Mouse (Mus musculus): Measurements from ENCODE around the gene Dlk2.

- no peak for TF ChIP-seq CTCF (IDR thresholded peaks at IDR 0.05; ENCODE audit: control insufficient read depth, insufficient read depth, insufficient replicate concordance, low read depth, low read length)
- no peak for TF ChIP-seq POLR2A (IDR thresholded peaks at IDR 0.05; ENCODE audit: control insufficient read depth, low read depth, low read length)
Observed at GRCm38 (mm10) chr17:46328723-46329122, 31.5 kb downstream of the Dlk2 start.

All from testis, adult 2 months (tissue).